Mouse (Mus musculus): Measurements from ENCODE around the gene Pnrc2.
A peak's percentile ranks its signal among the peaks of the same experiment; 100 is the strongest.

GRCm38 (mm10) chr4:135855536-135856222 lies 18.0 kb downstream of the Pnrc2 start, which contains the start of gene Srsf10:
- TF ChIP-seq CTCF (IDR thresholded peaks at IDR 0.05; ENCODE audit: borderline replicate concordance, insufficient read depth, low read depth, low read length) = no peak
- TF ChIP-seq POLR2A (IDR thresholded peaks at IDR 0.05; ENCODE audit: borderline replicate concordance, insufficient read depth, low read length) = peak; percentile 67
